Mouse (Mus musculus) cortical plate, adult 2 months (tissue): ENCODE data around the gene Gm49322. TPM values are rescaled to one million over a fixed set of nuclear protein-coding genes. Genes with fewer than 3 reads are reported as not detected.

Source experiments
- H3K27ac ChIP-seq: fragments of 200-500 bp; 2 replicates; pipeline ENCODE4 v1.5.1; 2012; ENCODE audit warnings: low read length, control low read depth, inconsistent platforms; ENCODE audit not compliant: insufficient read depth
- H3K4me1 ChIP-seq: fragments of 200-500 bp; 2 replicates; pipeline ENCODE4 v1.6.1; 2011; ENCODE audit warnings: low read length; ENCODE audit not compliant: control insufficient read depth, insufficient read depth
- H3K4me3 ChIP-seq: fragments of 200-500 bp; 2 replicates; pipeline ENCODE4 v1.5.1; 2011; ENCODE audit warnings: mild to moderate bottlenecking, low read length, control low read depth; ENCODE audit not compliant: insufficient read depth
- CTCF ChIP-seq: fragments of 200-500 bp; IDR thresholded peaks from 2 replicates; pipeline ENCODE4 v1.5.1; 2011; ENCODE audit warnings: mild to moderate bottlenecking, control low read depth, low read length; ENCODE audit not compliant: insufficient read depth; ENCODE audit errors: extremely low read depth
- POLR2A ChIP-seq: fragments of 200-500 bp; IDR thresholded peaks from 2 replicates; pipeline ENCODE4 v1.6.1; 2011; ENCODE audit warnings: mild to moderate bottlenecking, low read length, control low read depth; ENCODE audit not compliant: insufficient read depth; ENCODE audit errors: extremely low read depth
- polyA plus RNA-seq: library from polyadenylated mRNA; depleted of rRNA; stranded (reverse); fragments of >200 nt; gene quantifications from 2 replicates; pipeline ENCODE4 v1.2.3, GENCODE M21; 2012; rRNA removed

Gene Gm49322
- polyA plus RNA-seq, 1 experiment, result 2.8 TPM

DNA sequence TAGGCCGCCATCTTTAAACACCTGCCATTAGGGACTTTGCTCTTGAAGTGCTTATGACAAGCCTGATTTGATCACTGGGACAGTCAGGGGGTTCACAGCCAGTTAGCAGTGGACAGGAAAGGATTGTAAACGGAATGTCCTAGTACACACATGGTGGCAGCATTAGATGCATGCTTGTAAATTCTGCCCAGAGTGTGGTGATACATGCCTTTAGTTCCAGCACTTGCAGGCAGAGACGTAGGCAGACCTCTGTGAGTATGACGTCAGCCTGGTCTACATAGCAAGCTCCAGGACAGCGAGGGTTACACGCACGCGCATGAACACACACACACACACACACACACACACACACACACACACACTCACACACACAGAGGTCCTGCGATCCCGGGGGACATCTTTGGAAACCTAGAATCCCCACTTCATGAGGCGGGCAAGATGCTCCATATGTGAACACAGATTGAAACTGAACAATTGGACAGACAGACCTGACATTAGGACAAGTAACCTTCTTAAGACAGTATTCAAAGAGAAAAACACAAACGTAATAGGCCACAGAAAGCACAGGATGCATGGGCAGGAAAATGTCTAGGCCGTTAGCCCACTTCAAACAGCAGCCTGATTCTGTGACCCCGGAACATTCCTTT, 52.5 kb downstream of the Gm49322 start:
- TF ChIP-seq POLR2A, result no peak
- TF ChIP-seq CTCF, result no peak
- no peak overlapping the region for H3K4me3 ChIP-seq
- no peak overlapping the region for H3K27ac ChIP-seq

DNA sequence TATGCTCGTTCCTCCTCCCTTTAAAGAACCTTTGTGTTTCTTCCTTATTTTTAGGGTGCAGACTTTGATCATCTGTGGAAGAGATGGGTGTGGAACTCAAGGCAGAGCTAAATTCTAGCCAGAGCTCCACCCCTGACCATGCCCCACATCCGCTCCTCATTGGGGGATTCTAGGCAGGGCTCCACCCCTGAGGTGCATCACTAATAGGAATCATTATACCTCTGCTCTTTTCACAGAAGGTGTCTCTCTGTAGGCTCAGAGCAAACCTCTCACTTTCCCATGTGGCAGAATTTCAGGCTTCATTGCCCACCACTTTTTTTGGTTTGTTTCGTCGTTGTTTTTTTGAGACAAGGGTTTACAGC, 53.0 kb downstream of the Gm49322 start:
- no peak overlapping the region for H3K27ac ChIP-seq
- no peak overlapping the region for H3K4me3 ChIP-seq
- TF ChIP-seq CTCF (no peak), POLR2A (no peak)
- peaks cover 9% of the 10 kb centered on the region; the same call in 1 of the 2 replicates for H3K4me1 ChIP-seq

More for the DNA sequence above, 52.5 kb downstream of the Gm49322 start:
- H3K4me1 ChIP-seq, result peaks cover 9% of the 10 kb centered on the region; the same call in 1 of the 2 replicates

GRCm38 (mm10) chr10:80659213-80659612, 53.4 kb downstream of the Gm49322 start:
- no peak overlapping the region for H3K4me3 ChIP-seq
- H3K27ac ChIP-seq, result no peak overlapping the region
- TF ChIP-seq CTCF (peak; percentile 71), POLR2A (no peak)
- peaks cover 8% of the 10 kb centered on the region; the same call in 1 of the 2 replicates for H3K4me1 ChIP-seq

- Histone ChIP-seq H3K4me1 (0 out of 2 replicates have a peak, but pooled peaks cover 3% of the 10 kb centered on the region), H3K27ac (no peak overlapping the region), H3K4me3 (no peak overlapping the region)
- TF ChIP-seq CTCF, result peak; percentile 69
- no peak for TF ChIP-seq POLR2A
These were observed 55.3 kb downstream of the Gm49322 start for GRCm38 (mm10) chr10:80661149-80661548.

DNA sequence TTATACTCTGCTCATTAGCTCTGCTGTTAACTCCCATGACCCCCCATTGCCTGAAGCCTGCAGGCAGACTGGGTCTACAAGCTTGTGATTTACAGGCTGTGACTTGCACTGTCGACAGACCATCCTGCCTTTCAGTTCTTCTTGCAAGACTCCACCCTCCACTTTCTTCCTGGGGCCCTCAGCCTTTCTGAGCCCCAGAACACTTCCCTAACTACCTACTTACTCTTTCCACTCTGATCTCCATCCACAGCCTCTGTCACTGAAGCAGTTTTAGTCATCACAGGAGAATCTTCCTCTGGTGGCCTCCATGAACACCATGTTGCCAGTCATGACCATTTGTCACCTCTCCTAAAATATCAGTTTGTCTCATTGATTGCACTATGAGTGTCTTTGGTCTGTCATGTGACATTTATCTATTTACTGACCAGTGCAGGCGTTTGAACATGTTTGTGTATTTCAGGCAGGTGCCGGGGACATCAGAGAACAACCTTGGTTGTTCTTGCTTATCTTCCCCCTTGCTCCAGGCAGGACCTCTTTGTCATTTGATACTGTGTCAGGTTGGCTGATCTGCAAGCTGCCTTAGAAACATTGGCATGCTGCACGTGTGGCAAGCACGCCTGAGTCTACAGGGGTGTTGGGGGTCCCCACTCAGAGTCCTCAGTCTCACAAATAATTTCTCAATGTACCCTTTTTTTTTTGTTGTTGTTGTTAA, 57.8 kb downstream of the Gm49322 start:
- no peak overlapping the region for H3K27ac ChIP-seq
- no peaks in the 10 kb centered on the region for H3K4me1 ChIP-seq
- no peak for TF ChIP-seq POLR2A
- no peak for TF ChIP-seq CTCF
- H3K4me3 ChIP-seq, result no peak overlapping the region

DNA sequence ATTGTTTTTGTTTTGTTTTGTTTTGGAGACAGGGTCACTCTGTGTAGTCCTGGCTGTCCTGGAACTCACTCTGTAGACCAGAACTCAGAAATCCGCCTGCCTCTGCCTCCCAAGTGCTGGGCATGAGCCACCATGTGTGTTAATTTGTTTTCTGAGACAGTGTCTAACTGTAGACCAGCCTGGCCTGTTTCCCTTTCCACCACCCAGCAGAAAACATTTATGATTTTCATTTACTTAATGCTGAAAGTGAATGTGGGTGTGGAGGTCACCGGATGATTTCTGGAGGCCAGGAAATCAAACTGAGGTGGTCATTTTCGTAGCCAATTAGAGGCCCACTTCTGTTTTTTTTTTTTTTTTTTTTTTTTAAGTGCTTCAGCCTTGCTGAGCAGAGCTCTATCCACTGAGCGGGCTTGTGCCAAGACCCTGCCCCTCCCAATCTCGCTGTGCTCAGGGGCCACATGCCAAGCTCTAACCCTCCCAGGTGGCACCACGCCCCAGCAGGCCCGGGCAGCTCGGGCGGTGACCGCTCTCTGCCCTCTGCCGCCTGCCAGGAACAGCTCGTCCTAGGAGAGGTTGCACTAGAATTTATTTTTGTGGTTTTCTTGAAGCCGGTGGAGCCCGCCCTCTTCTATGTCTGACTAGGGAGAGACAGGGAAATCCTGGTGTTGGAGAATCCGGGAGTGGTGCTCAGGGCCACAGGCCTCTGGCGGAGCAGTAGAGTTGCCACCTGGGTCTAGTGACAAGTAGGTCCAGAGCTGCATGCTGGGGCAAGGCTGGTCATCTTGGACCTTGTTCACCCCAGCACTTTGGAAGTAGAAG, 58.6 kb downstream of the Gm49322 start:
- Histone ChIP-seq H3K4me3 (no peak overlapping the region), H3K27ac (peak overlapping the region; percentile 43), H3K4me1 (no peaks in the 10 kb centered on the region)
- no peak for TF ChIP-seq CTCF
- no peak for TF ChIP-seq POLR2A

DNA sequence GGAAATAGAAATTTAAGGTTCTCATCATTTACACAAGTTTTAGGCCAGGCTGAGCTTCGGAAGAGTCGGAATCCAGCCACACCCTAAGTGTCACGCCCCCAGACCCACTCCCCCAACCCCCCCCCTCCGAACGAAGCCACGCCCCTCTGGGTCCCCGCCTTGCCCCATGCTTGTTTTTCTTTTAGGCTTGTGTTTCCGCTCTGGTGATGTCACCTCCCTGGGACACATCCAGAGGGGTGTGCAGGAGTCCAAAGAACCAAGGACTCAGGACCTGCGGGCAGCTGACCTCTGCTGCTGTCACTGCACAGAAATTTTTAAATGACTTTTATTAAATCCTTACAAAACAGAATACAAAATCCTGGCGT, 59.2 kb downstream of the Gm49322 start:
- Histone ChIP-seq H3K4me3 (no peak overlapping the region), H3K4me1 (no peaks in the 10 kb centered on the region), H3K27ac (peak overlapping the region; percentile 43)
- TF ChIP-seq CTCF, result no peak
- TF ChIP-seq POLR2A, result no peak

Other genes starting within 250 kb of the Gm49322 start
- 36.3 and 40.3 TPM in 2 replicates for gene Plk5, start 249.6 kb upstream of the Gm49322 start, polyA plus RNA-seq
- gene Mex3d, start 218.4 kb upstream of the Gm49322 start, polyA plus RNA-seq, result 13.8 and 14.3 TPM in 2 replicates
- gene Mbd3, start 206.5 kb upstream of the Gm49322 start, polyA plus RNA-seq, result 186 and 210 TPM in 2 replicates
- gene Uqcr11, start 199.2 kb upstream of the Gm49322 start, polyA plus RNA-seq, result 1,456 and 1,595 TPM in 2 replicates
- gene Tcf3, start 172.4 kb upstream of the Gm49322 start, polyA plus RNA-seq, result 25.5 and 26.0 TPM in 2 replicates
- not detected in 2 replicates for gene Onecut3, start 111.2 kb upstream of the Gm49322 start, polyA plus RNA-seq
- 0.08 and 0.09 TPM in 2 replicates for gene Atp8b3, start 66.9 kb upstream of the Gm49322 start, polyA plus RNA-seq
- gene Rexo1, start 44.5 kb upstream of the Gm49322 start, polyA plus RNA-seq, result 44.7 and 45.0 TPM in 2 replicates
- gene Klf16, start 28.7 kb upstream of the Gm49322 start, polyA plus RNA-seq, result 34.7 and 36.9 TPM in 2 replicates
- 329 and 330 TPM in 2 replicates for gene Abhd17a, start 15.7 kb upstream of the Gm49322 start, polyA plus RNA-seq
- 63.2 and 63.9 TPM in 2 replicates for gene Scamp4, start 3.1 kb upstream of the Gm49322 start, polyA plus RNA-seq
- gene Adat3, start 3.1 kb upstream of the Gm49322 start, polyA plus RNA-seq, result 4.0 and 4.3 TPM in 2 replicates
- 294 and 314 TPM in 2 replicates for gene Csnk1g2, start 16.8 kb downstream of the Gm49322 start, polyA plus RNA-seq
- 98.8 and 102 TPM in 2 replicates for gene Btbd2, start 51.0 kb downstream of the Gm49322 start, polyA plus RNA-seq
- 47.1 and 54.0 TPM in 2 replicates for gene Mknk2, start 72.1 kb downstream of the Gm49322 start, polyA plus RNA-seq
- gene Mob3a, start 96.0 kb downstream of the Gm49322 start, polyA plus RNA-seq, result 7.9 and 9.4 TPM in 2 replicates
- gene Izumo4, start 96.2 kb downstream of the Gm49322 start, polyA plus RNA-seq, result 111 and 118 TPM in 2 replicates
- gene Ap3d1, start 136.2 kb downstream of the Gm49322 start, polyA plus RNA-seq, result 157 and 159 TPM in 2 replicates
- 45.9 and 47.8 TPM in 2 replicates for gene Dot1l, start 149.2 kb downstream of the Gm49322 start, polyA plus RNA-seq
- gene Sf3a2, start 192.2 kb downstream of the Gm49322 start, polyA plus RNA-seq, result 38.9 and 46.1 TPM in 2 replicates
- gene Plekhj1, start 192.6 kb downstream of the Gm49322 start, polyA plus RNA-seq, result 59.5 and 62.6 TPM in 2 replicates
- 1.6 and 2.3 TPM in 2 replicates for gene Amh, start 199.2 kb downstream of the Gm49322 start, polyA plus RNA-seq
- 4.7 and 5.0 TPM in 2 replicates for gene Jsrp1, start 207.5 kb downstream of the Gm49322 start, polyA plus RNA-seq
- 643 and 729 TPM in 2 replicates for gene Oaz1, start 220.6 kb downstream of the Gm49322 start, polyA plus RNA-seq
- gene Lingo3, start 238.0 kb downstream of the Gm49322 start, polyA plus RNA-seq, result 24.8 and 29.4 TPM in 2 replicates
- gene Lsm7, start 249.2 kb downstream of the Gm49322 start, polyA plus RNA-seq, result 223 and 238 TPM in 2 replicates
- gene Sppl2b, start 249.3 kb downstream of the Gm49322 start, polyA plus RNA-seq, result 94.2 and 96.5 TPM in 2 replicates